Mouse (Mus musculus) gastrocnemius, adult 18-20 months (tissue): ENCODE results near the gene Ccdc14. TPM values are rescaled to one million over a fixed set of nuclear protein-coding genes. Genes with fewer than 3 reads are reported as not detected.

Experiments used
- total RNA-seq, 2 experiments: library from RNA; stranded (reverse); gene quantifications; 2 replicates each; pipeline ENCODE4 v1.2.3; 2021

Ccdc14 gene
- total RNA-seq, 2 experiments from 2014 or later = 1.9 to 2.1 TPM

Other genes with a start within 250 kb of the Ccdc14 start
- gene Kalrn, start 117.1 kb upstream of the Ccdc14 start, total RNA-seq = 10 to 100 TPM; 18.6 to 24.1 TPM
- gene Ropn1, start 40.7 kb upstream of the Ccdc14 start, total RNA-seq = not detected
- 10 to 100 TPM; 21.8 to 26.2 TPM for gene Mylk, start 54.6 kb downstream of the Ccdc14 start, total RNA-seq